Mouse (Mus musculus) heart, embryonic 12.5 days (tissue): ENCODE results near the gene 3830403N18Rik. TPM values are rescaled to one million over a fixed set of nuclear protein-coding genes. Genes with fewer than 3 reads are reported as not detected.
"Not testable (repeated sequence)": the region's sequence is repeated elsewhere in the genome, so short reads cannot be mapped to it uniquely, and the experiment has no call there.

Source experiments
- ATAC-seq: fragments of 200-750 bp; cut with Nextera tagmentation; 2 replicates; pipeline ENCODE4 v1.8.0; 2017; ENCODE audit warnings: moderate TSS enrichment, moderate library complexity; ENCODE audit not compliant: insufficient number of reproducible peaks, low FRiP score
- H3K27ac ChIP-seq: fragments of 300-500 bp; sonication (generic); 2 replicates; pipeline ENCODE4 v1.5.1; 2016; ENCODE audit warnings: mild to moderate bottlenecking, moderate library complexity; ENCODE audit not compliant: poor library complexity, severe bottlenecking
- H3K27me3 ChIP-seq: fragments of 300-500 bp; sonication (generic); replicated peaks from 2 replicates; pipeline ENCODE4 v1.6.1; 2016; ENCODE audit warnings: mild to moderate bottlenecking, moderate library complexity
- H3K36me3 ChIP-seq: fragments of 300-500 bp; sonication (generic); 2 replicates; pipeline ENCODE4 v1.6.1; 2016; ENCODE audit warnings: mild to moderate bottlenecking, moderate library complexity
- H3K4me1 ChIP-seq: fragments of 300-500 bp; sonication (generic); replicated peaks from 2 replicates; pipeline ENCODE4 v1.6.1; 2016; ENCODE audit warnings: mild to moderate bottlenecking
- H3K4me2 ChIP-seq: fragments of 300-500 bp; sonication (generic); 2 replicates; pipeline ENCODE4 v1.6.1; 2016; ENCODE audit warnings: mild to moderate bottlenecking, moderate library complexity
- H3K4me3 ChIP-seq: fragments of 300-500 bp; sonication (generic); 2 replicates; pipeline ENCODE4 v1.5.1; 2016; ENCODE audit warnings: mild to moderate bottlenecking
- H3K9ac ChIP-seq: fragments of 300-500 bp; sonication (generic); 2 replicates; pipeline ENCODE4 v1.6.1; 2016; ENCODE audit warnings: mild to moderate bottlenecking, moderate library complexity
- H3K9me3 ChIP-seq: fragments of 300-500 bp; sonication (generic); replicated peaks from 2 replicates; pipeline ENCODE4 v1.6.1; 2016; ENCODE audit warnings: mild to moderate bottlenecking, moderate library complexity
- WGBS: fragments of 180-500 bp; shearing (Covaris S2); methylation state at CpG from one replicate; pipeline ENCODE4 v1.1.7; 2016; 5-methylcytosine and 5-hydroxymethylcytosine counted together
- polyA plus RNA-seq: library from polyadenylated mRNA; unstranded; fragments of >200 nt; fragmentation: Nextera tagmentation; extraction: Ambion mirVana; gene quantifications from 2 replicates; pipeline ENCODE4 v1.2.1, GENCODE M21; 2016

The 3830403N18Rik gene
- polyA plus RNA-seq = 3.1 and 3.7 TPM in 2 replicates

DNA sequence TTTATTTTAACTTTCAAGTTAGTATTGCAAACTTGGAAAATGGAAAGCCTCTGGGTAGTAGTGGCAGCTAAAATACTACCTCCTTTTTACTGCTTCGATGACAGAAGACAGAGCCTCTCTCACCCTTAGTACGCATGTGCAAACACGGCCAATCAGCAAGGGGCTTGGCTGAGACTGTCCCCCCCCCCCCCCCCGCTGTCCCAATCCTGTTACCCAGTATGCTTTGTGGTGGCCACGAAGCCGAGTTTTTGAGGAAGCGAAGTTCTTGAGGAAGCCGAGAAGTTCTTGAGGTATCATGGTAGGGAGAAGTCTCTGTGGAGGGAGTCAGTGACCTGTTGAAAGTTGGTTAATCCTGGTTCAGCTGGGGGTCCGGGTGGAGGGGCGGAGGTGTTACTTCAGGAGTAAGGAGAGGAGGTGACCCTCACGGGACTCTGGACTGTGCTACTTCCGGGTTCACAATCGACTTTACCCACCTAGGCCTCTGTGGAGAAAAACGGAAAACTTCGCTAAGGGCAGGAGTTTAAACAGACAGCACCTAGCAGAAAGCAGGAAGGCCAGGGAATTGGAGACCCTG lies at the start of gene 3830403N18Rik:
Gene 3830403N18Rik, plus strand, starts transcription at position 237 of the 574 bp plus-strand sequence.
- H3K9me3 ChIP-seq, H3K27ac ChIP-seq, H3K27me3 ChIP-seq, H3K4me2 ChIP-seq, H3K4me3 ChIP-seq, H3K9ac ChIP-seq, H3K4me1 ChIP-seq, ATAC-seq, H3K36me3 ChIP-seq: not testable (repeated sequence)
- WGBS = 78% methylated on average over 10 of the region's 15 CpGs

DNA sequence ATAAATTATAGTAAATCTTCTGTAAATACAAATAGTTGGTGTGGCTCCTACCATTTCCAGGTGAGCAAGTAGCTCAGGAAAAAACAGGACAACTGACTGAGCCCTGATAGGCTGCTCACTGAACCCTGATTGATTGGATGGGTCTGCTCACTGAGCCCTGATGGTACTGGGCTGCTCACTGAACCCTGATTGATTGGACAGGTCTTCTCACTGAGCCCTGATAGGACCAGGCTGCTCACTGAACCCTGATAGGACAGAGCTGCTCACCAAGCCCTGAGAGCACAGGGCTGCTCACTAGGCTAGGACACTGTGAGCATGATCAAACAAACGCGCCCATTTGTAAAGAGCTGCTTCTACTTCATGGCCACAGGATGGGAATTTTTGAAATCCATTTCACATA lies 15.0 kb downstream of the 3830403N18Rik start:
- 91% methylated on average over 2 of the region's 2 CpGs for WGBS
- no peak overlapping the region for H3K4me2 ChIP-seq
- no peaks in the 10 kb centered on the region for H3K9me3 ChIP-seq
- no peak overlapping the region for H3K9ac ChIP-seq
- no peak overlapping the region for H3K4me3 ChIP-seq
- no peaks in the 10 kb centered on the region for H3K4me1 ChIP-seq
- no peak overlapping the region for H3K27ac ChIP-seq
- no peak for ATAC-seq
- no peaks in the 10 kb centered on the region for H3K36me3 ChIP-seq
- no peaks in the 10 kb centered on the region for H3K27me3 ChIP-seq

GRCm38 (mm10) chrX:56186449-56186848 lies 50.1 kb downstream of the 3830403N18Rik start:
- no CpG with 5 or more reads among the region's 1 CpGs for WGBS
- not testable (repeated sequence) for H3K27me3 ChIP-seq, ATAC-seq

More at GRCm38 (mm10) chrX:56186449-56186848, 50.1 kb downstream of the 3830403N18Rik start:
- not testable (repeated sequence) for H3K9me3 ChIP-seq, H3K27ac ChIP-seq, H3K4me3 ChIP-seq, H3K4me1 ChIP-seq, H3K4me2 ChIP-seq, H3K36me3 ChIP-seq, H3K9ac ChIP-seq

Other genes with a start within 250 kb of the 3830403N18Rik start
- gene Gm773, start 76.3 kb downstream of the 3830403N18Rik start, polyA plus RNA-seq = not detected in 2 replicates
- 7.5 and 8.9 TPM in 2 replicates for gene Zfp449, start 209.8 kb downstream of the 3830403N18Rik start, polyA plus RNA-seq
- gene Smim10l2a, start 238.0 kb downstream of the 3830403N18Rik start, polyA plus RNA-seq = 3.6 and 3.7 TPM in 2 replicates